ENCODE assay signal across 10 mouse cellular contexts in the genomic region with DNA sequence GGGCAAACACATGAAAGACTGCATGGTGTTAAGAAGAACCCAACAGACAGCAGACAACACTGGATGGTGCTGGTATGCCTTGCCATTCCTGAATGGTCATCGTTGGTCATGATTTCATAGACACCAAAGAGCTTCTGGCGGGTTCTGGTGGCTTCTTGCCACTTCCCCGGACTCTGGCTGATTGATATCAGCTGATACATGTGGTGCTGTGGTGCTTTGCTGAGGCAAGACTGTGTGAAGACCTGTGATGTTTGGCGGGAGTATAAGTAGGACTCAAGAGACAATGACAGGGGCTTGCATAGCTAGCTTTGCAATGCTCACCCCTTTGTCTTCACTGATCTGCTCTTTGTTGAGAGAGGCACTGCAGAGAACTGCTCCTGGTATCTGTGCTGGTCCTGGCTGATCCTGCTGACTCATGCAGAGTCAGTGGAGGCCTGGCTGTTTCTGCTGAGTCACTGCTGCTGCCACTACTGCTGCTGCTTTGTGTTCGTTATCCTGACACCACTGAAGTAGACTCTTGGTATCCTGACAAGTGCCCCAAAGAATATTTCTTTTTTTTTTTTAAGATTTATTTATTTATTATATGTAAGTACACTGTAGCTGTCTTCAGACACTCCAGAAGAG. TPM values are rescaled to one million over a fixed set of nuclear protein-coding genes. Genes with fewer than 3 reads are reported as not detected.
DNase-seq lines count a peak whose midpoint lies in the region; ATAC-seq and TF ChIP-seq lines count a peak whose summit lies in the region.
"Had no signal": no experiment of that assay in that cellular context is flagged by ENCODE, and none has a peak within 500 bp of the region (broad histone marks: within the 10 kb centered on the region; RNA-seq: fewer than 3 reads in every experiment).

No protein-coding gene starts in this region.

- TF ChIP-seq CTCF in ES-Bruce4 (IDR thresholded peaks at IDR 0.05; ENCODE audit: low read depth, low read length), result no peak
- TF ChIP-seq CTCF in midbrain, postnatal 0 days (IDR thresholded peaks at IDR 0.05), result no peak
- no peak for TF ChIP-seq CTCF in cerebellum, adult 2 months (IDR thresholded peaks at IDR 0.05; ENCODE audit: borderline replicate concordance, insufficient read depth, low read depth, low read length)

- peak; percentile 87 for TF ChIP-seq EP300 in ES-Bruce4 (IDR thresholded peaks at IDR 0.05; ENCODE audit: insufficient read depth, low read depth, low read length)

- no peak overlapping the region for H3K4me3 ChIP-seq in ES-Bruce4 (ENCODE audit: low read depth, low read length)
- no peak overlapping the region; the same call in 1 of the 2 replicates for H3K4me3 ChIP-seq in liver, embryonic 15.5 days (replicated peaks)
- no peak overlapping the region for H3K4me3 ChIP-seq in midbrain, postnatal 0 days (ENCODE audit: low read depth, low read length)
- no peak overlapping the region for H3K4me3 ChIP-seq in cerebellum, adult 2 months (replicated peaks; ENCODE audit: insufficient read depth, low read depth, low read length)
- H3K4me3 ChIP-seq: hindbrain, embryonic 13.5 days; midbrain, embryonic 10.5 days had no signal

- peak overlapping the region; percentile 9; the same call in 1 of the 2 replicates for H3K27ac ChIP-seq in ES-Bruce4 (ENCODE audit: insufficient read depth, low read length)
- peak overlapping the region; percentile 94 for H3K27ac ChIP-seq in liver, embryonic 15.5 days (replicated peaks)
- H3K27ac ChIP-seq in midbrain, postnatal 0 days (ENCODE audit: low read depth, low read length), result no peak overlapping the region
- H3K27ac ChIP-seq in cerebellum, adult 2 months (ENCODE audit: insufficient read depth, low read length), result no peak overlapping the region
- H3K27ac ChIP-seq: hindbrain, embryonic 13.5 days; midbrain, embryonic 10.5 days had no signal

- H3K9ac ChIP-seq in ES-Bruce4 (ENCODE audit: low read depth, poor library complexity, severe bottlenecking), result no peak overlapping the region
- H3K9ac ChIP-seq in liver, embryonic 15.5 days, result peak overlapping the region; percentile 43; the same call in 1 of the 2 replicates
- no peak overlapping the region for H3K9ac ChIP-seq in midbrain, postnatal 0 days (replicated peaks; ENCODE audit: low read length, poor library complexity, severe bottlenecking)
- H3K9ac ChIP-seq: hindbrain, embryonic 13.5 days had no signal

- DNase-seq in 416B (ENCODE audit: low read depth), result peak; percentile 89
- peak; percentile 43 for DNase-seq in brain, adult 2 months (ENCODE audit: low read depth, low spot score)
- DNase-seq in midbrain, postnatal 0 days (ENCODE audit: low spot score), result no peak
- no peak for DNase-seq in cerebellum, adult 2 months
- no peak for DNase-seq in right cerebral cortex, postnatal 10 days (ENCODE audit: low spot score in 2 of 2)
- DNase-seq: thymus, postnatal 14 days had no signal

- H3K27me3 ChIP-seq in ES-Bruce4 (ENCODE audit: control insufficient read depth, insufficient read depth, low read length, poor library complexity, severe bottlenecking), result no peaks in the 10 kb centered on the region
- no peaks in the 10 kb centered on the region for H3K27me3 ChIP-seq in liver, embryonic 15.5 days
- H3K27me3 ChIP-seq in midbrain, postnatal 0 days (ENCODE audit: insufficient read depth, low read length), result no peaks in the 10 kb centered on the region
- no peaks in the 10 kb centered on the region for H3K27me3 ChIP-seq in cerebellum, adult 2 months (ENCODE audit: control insufficient read depth, insufficient read depth, low read length)
- H3K27me3 ChIP-seq: hindbrain, embryonic 13.5 days had no signal

- peak overlapping the region; percentile 52 for H3K4me2 ChIP-seq in liver, embryonic 15.5 days
- H3K4me2 ChIP-seq in midbrain, postnatal 0 days (ENCODE audit: low read depth, low read length, poor library complexity, severe bottlenecking), result no peak overlapping the region
- H3K4me2 ChIP-seq: hindbrain, embryonic 13.5 days had no signal

- H3K4me1 ChIP-seq in ES-Bruce4 (ENCODE audit: control insufficient read depth, insufficient read depth, low read length), result peaks cover 2% of the 10 kb centered on the region
- peaks cover 52% of the 10 kb centered on the region for H3K4me1 ChIP-seq in liver, embryonic 15.5 days (replicated peaks)
- H3K4me1 ChIP-seq in midbrain, postnatal 0 days (ENCODE audit: insufficient read depth, low read length), result no peaks in the 10 kb centered on the region
- H3K4me1 ChIP-seq in cerebellum, adult 2 months (ENCODE audit: control insufficient read depth, insufficient read depth, low read length), result no peaks in the 10 kb centered on the region
- H3K4me1 ChIP-seq: hindbrain, embryonic 13.5 days; midbrain, embryonic 10.5 days had no signal

- no peaks in the 10 kb centered on the region for H3K9me3 ChIP-seq in ES-Bruce4 (replicated peaks; ENCODE audit: control insufficient read depth, insufficient read depth, low read length, poor library complexity, severe bottlenecking)
- H3K9me3 ChIP-seq in liver, embryonic 15.5 days (replicated peaks), result no peaks in the 10 kb centered on the region
- H3K9me3 ChIP-seq in midbrain, postnatal 0 days (ENCODE audit: low read length), result no peaks in the 10 kb centered on the region
- H3K9me3 ChIP-seq: hindbrain, embryonic 13.5 days; midbrain, embryonic 10.5 days had no signal

- peak; percentile 94 for ATAC-seq in liver, embryonic 15.5 days (ENCODE audit: insufficient read depth)
- no peak for ATAC-seq in midbrain, postnatal 0 days (ENCODE audit: low FRiP score)

- H3K36me3 ChIP-seq in ES-Bruce4 (ENCODE audit: control insufficient read depth, insufficient read depth, low read length, poor library complexity, severe bottlenecking), result no peaks in the 10 kb centered on the region
- no peaks in the 10 kb centered on the region for H3K36me3 ChIP-seq in liver, embryonic 15.5 days (replicated peaks)
- no peaks in the 10 kb centered on the region for H3K36me3 ChIP-seq in midbrain, postnatal 0 days (ENCODE audit: insufficient read depth, low read length)
- H3K36me3 ChIP-seq: hindbrain, embryonic 13.5 days; midbrain, embryonic 10.5 days had no signal

- WGBS in liver, embryonic 15.5 days (ENCODE audit: insufficient replicate concordance), result 28% methylated on average over 5 of the region's 5 CpGs
- 89% methylated on average over 5 of the region's 5 CpGs for whole genome bisulfite sequencing in midbrain, postnatal 0 days
- WGBS in cerebellum, adult 2 months, result 83% methylated on average over 5 of the region's 5 CpGs

- no peak for TF ChIP-seq POLR2A in ES-Bruce4 (IDR thresholded peaks at IDR 0.05; ENCODE audit: insufficient read depth, low read length)
- no peak for TF ChIP-seq POLR2A in cerebellum, adult 2 months (IDR thresholded peaks at IDR 0.05; ENCODE audit: borderline replicate concordance, insufficient read depth, low read length)

RNA-seq across cellular contexts. Expression of a gene that starts 14.6 kb away (rescaled TPM):
- polyA plus RNA-seq in ES-Bruce4 (2011; ENCODE audit: insufficient read depth, insufficient read length, low read depth, missing spikeins), result 77.8 and 78.7 TPM in 2 replicates
- polyA plus RNA-seq in liver, embryonic 15.5 days (2015; fragmentation: Nextera tagmentation; extraction: Ambion mirVana), result 14.4 and 14.9 TPM in 2 replicates
- 15.7 and 25.8 TPM in 2 replicates for total RNA-seq in midbrain, postnatal 0 days (2014; rRNA removed)
- 4.5 and 5.1 TPM in 2 replicates for polyA plus RNA-seq in midbrain, postnatal 0 days (2015; fragmentation: Nextera tagmentation; extraction: Ambion mirVana)
- 25.1 and 27.9 TPM in 2 replicates for polyA plus RNA-seq in cerebellum, adult 2 months (2012; rRNA removed)

Comparison
In these comparisons a context has a peak if more than half of its experiments do, and no peak if none do; other contexts are left out.
1. DNase-seq: peak in 416B (single experiment) and brain, adult 2 months (single experiment); none in midbrain, postnatal 0 days (single experiment), cerebellum, adult 2 months (0 of 2) and right cerebral cortex, postnatal 10 days (0 of 2).
2. H3K27ac ChIP-seq: peak in ES-Bruce4 (single experiment) and liver, embryonic 15.5 days (single experiment); none in midbrain, postnatal 0 days (single experiment) and cerebellum, adult 2 months (single experiment).